Mouse (Mus musculus) megakaryocyte-erythroid progenitor cell, adult 5-6 weeks (primary cell): Measurements from ENCODE around the gene Btg3. TPM values are rescaled to one million over a fixed set of nuclear protein-coding genes. Genes with fewer than 3 reads are reported as not detected.

Experiments used
- ATAC-seq: replicated peaks from 2 replicates; pipeline ENCODE4 v1.8.0; 2016; ENCODE audit warnings: mild to moderate bottlenecking, inconsistent platforms; ENCODE audit not compliant: severe bottlenecking, poor library complexity, low FRiP score, low TSS enrichment
- total RNA-seq, 2 experiments: library from RNA; stranded (forward) in 1 of 2; stranded (reverse) in 1 of 2; fragments of 200-1000, 215-1000 nt in 1 of 2; fragments of >200 nt in 1 of 2; fragmentation: Nextera tagmentation in 1 of 2; gene quantifications; 2 replicates each; pipeline ENCODE4 v1.2.3; 2014 to 2017

Gene Btg3
- total RNA-seq, 2 experiments from 2014 or later: 24.2 to 43.5 TPM

DNA sequence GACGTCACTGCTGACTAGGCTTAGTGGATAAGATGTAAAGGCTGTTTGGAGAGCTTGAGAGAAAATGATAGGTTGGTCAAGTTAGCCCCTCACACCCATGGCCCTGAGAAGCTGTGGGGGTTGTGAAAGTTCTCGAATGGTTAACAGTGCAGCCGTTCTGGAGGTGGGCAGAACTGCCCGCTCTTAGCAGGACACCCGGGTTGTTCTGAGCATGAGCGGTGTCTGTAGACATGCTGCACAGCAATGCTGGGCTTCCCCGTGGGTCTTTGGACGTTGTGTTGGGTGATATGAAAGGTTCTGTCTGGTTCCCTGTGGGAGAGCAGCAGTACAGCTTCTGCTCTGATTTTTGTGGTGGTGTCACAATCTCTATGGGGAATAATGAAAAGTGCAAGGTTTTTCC is 70.4 kb downstream of the Btg3 start:
- no peak for ATAC-seq

DNA sequence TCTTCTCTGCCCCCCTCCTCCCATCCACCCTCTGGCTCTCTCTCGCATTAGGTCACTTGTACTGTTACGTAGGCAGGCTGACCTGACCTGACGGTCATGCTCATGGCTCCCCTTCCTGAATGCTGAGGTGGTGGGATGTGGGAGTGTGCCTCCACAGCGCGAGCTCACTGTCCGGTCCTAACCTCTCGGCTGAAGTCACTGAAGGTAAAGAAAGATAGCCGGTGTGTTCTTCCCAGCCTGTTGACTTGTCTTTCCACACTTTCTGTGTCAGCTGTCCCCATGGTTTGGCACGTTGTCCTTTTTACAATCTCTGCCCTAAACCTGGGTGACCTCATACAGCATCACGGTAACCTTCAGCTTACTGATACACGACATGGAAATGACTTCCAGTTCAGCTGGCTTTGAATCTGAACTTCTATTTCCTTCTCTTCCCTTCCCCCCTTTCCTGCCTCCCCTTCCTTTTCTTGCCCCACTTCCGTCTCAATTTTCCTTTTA is 71.3 kb downstream of the Btg3 start:
- no peak for ATAC-seq

DNA sequence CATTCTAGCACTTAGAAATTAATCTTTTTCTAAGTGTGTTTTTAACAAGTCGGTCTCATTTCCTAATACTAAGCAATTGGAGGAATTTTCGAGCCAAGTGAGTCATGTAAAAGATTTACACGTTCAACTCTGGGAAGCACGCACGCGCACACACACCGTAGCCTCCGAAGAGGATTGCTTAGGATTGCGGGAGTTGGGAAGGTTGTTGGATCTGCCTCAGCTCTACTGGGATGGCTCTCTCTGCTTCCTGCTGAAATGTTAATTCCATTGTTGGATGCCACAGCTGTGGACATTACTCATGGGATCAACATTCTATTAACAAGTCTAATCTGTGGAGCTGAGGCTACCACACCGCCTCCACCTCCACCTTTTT is 74.3 kb downstream of the Btg3 start:
- ATAC-seq: no peak

DNA sequence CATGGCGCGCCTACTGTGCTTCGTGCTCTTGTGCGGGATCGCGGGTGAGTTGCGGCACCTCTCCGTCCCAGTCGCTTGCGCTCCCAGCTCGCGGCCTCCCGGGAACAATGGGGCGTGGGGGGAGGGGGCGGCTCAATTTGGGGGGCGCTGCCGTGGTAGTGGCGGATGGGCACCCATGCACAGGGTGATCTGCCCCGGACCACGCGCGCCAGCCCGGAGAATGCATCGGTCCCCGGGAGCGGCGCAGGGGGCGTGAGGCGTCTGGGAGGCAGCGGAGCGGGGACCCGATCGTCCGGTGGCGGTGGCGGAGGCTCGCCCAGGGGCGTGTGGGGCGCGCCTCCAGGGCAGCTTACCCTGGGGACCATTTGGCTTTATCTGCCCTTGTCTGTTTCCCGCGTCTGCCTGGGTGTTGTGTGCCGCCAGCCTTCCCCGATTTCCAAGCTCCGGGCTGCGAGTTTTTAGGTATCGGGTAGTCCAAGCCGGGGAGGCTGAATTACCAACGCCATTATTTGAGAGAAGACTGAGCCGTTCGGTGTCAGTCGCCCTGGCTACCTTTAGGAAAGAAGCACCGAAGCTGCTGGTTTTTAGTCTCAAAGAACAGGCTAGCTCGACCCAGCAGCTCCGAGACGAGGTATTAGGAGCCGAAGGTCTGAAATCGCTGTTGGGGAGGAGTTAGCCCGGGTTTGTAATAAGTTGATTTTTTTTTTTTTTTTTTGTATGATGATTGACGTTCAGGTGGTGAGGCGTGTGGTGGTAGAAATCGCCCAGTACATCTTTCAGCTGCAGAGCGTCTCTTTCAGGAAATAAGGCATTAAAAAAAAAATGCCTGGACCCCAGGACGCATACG is 74.9 kb downstream of the Btg3 start:
- peak; percentile 64 for ATAC-seq

DNA sequence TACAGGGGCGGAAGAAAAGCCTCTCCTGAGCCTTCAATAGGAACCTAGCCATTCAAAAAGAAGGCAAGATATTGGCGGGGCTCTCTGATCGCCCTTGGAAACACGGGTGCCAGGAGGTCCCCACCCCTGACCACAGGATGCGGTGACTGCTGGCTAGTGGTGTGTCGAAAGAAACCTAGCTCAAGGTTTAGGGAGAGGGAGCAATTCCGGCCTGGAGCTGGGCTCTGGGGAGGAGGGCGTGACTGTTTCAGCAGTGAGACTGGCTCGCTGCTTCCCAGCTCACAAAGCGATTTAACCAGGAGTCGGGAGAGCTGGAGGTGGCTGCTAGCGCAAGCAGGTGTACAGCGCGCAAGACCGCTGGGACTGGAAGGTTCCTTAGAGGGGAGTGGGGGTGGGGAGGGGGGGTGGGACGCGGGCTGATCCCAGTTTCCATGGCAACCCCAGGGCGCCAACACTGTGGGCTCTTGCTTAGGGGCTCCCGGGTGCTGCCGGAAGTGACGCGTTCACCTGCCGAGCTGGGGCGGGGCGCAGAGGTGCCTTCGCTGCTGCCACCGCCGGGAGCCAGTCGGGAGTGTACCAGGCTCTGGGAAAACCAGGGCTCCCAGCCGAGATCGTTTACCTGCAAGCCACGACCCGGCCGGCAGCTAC is 75.7 kb downstream of the Btg3 start, which contains the start of gene Cxadr:
Gene Cxadr, plus strand, starts transcription at position 307 of the 648 bp plus-strand sequence.
- ATAC-seq: peak; percentile 21; the same call in 1 of the 2 replicates

DNA sequence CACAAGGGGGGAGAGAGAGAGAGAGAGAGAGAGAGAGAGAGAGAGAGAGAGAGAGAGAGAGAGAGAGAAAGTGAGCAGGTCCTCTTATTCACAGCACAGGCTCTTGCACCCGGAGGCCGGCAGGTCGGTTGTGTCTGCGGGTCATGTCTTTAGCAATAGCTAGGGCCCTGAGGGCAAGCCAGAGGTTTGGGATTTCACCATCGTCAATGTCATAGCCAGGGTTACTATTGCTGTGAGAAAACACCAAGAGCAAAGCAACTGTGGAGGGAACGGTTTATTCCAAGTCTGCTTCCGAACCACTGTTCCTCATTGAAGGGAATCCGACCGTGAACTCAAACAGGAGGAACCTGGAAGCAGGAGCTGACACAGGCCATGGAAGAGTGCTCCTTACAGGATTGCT is 80.9 kb downstream of the Btg3 start:
- ATAC-seq: no peak

GRCm38 (mm10) chr16:78295601-78296000 is 81.4 kb downstream of the Btg3 start:
- peak; percentile 50; the same call in 1 of the 2 replicates for ATAC-seq

GRCm38 (mm10) chr16:78294606-78295275 is 82.3 kb downstream of the Btg3 start:
- peak; percentile 99 for ATAC-seq

DNA sequence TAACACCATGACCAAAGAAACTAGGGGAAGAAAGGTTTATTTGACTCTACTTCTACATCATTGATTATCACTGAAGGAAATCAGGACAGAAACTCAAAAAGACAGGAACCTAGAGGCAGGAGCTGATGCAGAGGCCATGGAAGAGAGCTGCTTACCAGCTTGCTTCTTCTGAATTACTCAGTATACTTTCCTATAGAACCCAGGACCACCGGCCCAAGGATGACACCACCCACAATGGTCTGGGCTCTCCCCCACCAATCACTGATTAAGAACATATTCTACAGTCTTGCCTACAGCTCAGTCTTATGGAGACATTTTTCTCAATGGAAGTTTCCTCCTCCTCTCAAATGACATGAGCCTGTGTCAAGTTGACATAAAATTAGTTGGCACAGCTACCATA is 82.9 kb downstream of the Btg3 start:
- ATAC-seq: no peak

DNA sequence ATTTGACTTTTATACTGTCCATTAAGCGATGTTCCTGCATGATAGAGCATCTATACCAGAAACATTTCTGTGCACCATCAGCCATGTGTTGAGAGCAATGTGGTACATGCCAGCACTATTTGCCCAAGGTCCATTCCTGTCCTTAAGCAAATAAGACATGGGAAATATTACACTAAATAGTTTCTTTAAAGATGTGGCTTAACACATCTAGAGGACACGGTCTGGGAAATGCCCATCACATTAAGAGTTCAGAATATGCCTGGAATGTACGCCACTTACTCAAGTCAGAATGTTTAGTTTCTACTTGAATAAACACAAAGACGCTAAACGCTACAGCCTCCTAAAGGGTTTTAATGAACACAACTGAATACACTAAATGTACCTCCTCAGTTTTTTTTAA is 93.8 kb downstream of the Btg3 start:
- ATAC-seq: no peak

Other genes starting within 250 kb of the Btg3 start
- gene Cxadr, start 75.7 kb downstream of the Btg3 start, total RNA-seq (2014; fragmentation: Nextera tagmentation): 0.48 and 1.6 TPM in 2 replicates
- 0.04 TPM in 1 of 2 replicates, not detected in the other for gene Cxadr, start 75.7 kb downstream of the Btg3 start, total RNA-seq (2017)
- gene D16Ertd472e, start 199.5 kb upstream of the Btg3 start, total RNA-seq (2014; fragmentation: Nextera tagmentation): 20.5 and 21.0 TPM in 2 replicates
- gene D16Ertd472e, start 199.5 kb upstream of the Btg3 start, total RNA-seq (2017): 33.5 and 33.6 TPM in 2 replicates